Mouse (Mus musculus): Measurements from ENCODE around the gene Arih1. TPM values are rescaled to one million over a fixed set of nuclear protein-coding genes. Genes with fewer than 3 reads are reported as not detected.

Arih1 gene
- total RNA-seq, 2 experiments from 2014 or later: 95.9 to 110 TPM

DNA sequence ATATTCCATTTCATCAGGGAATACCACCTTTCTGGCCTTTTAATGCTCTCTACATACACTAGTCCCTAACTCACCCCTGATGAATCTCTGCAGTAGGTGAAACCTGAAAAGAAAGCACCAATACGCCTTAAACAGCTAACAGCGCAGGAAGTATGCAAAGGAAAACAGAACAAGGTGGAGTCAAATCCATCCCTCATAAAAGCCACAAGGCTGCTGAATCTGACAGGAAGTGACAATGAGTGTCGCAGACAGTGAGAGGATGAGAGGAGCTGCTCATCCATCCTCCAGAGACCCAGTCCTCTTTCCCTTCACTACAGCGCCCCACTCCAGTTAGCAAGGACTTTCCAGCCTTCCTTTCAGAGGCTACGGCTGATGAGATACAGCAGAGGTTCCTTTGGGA, 148.0 kb downstream of the Arih1 start:
- no peak for DNase-seq (ENCODE audit: low spot score in 2 of 2)

Other genes with a start within 250 kb of the Arih1 start
- 10 to 100 TPM; 19.6 to 20.8 TPM for gene Adpgk, start 195.1 kb downstream of the Arih1 start, total RNA-seq (2021)
- 10 to 100 TPM; 29.9 to 32.1 TPM for gene Bbs4, start 133.1 kb downstream of the Arih1 start, total RNA-seq (2021)
- gene Hexa, start 52.9 kb upstream of the Arih1 start, total RNA-seq (2021): 10 to 100 TPM; 30.4 to 34.8 TPM
- gene Tmem202, start 53.2 kb upstream of the Arih1 start, total RNA-seq (2021): 1 to 10 TPM; 1.6 to 1.7 TPM
- gene Celf6, start 91.3 kb upstream of the Arih1 start, total RNA-seq (2021): 10 to 100 TPM; 36.2 to 36.4 TPM
- 100 to 1,000 TPM; 177 to 180 TPM for gene Parp6, start 130.7 kb upstream of the Arih1 start, total RNA-seq (2021)
- gene Pkm, start 169.8 kb upstream of the Arih1 start, total RNA-seq (2021): 100 to 1,000 TPM; 761 to 808 TPM
- gene Gramd2, start 193.5 kb upstream of the Arih1 start, total RNA-seq (2021): 10 to 100 TPM; 12.8 to 14.7 TPM